Mouse (Mus musculus): Measurements from ENCODE around the gene Ier3.

Ier3 gene

GRCm38 (mm10) chr17:35838122-35838544, 16.6 kb downstream of the Ier3 start, which contains the start of gene Tubb5:
TSS of gene Tubb5 (minus strand) at chr17:35838306.
- ChIA-PET CTCF (interaction anchor here (0.6 to 8.3 kb wide), 7 partner anchors 13 to 96 kb away, joined by 3 to 50 read pairs (median 5); partner anchors contain the start of gene Flot1 (in 1 of the 4)), POLR2A (interaction anchor here (0.7 to 17.7 kb wide), 60 partner anchors 7 to 1135 kb away, joined by 3 to 490 read pairs (median 6); partner anchors contain the start of genes Dhx16 (in 3 of the 4), Flot1 (in 3 of the 4), Ier3 (in 3 of the 4) and Nrm (in 3 of the 4))

- ChIA-PET POLR2A (interaction anchor here (0.6 to 17.7 kb wide), 43 partner anchors 9 to 1134 kb away, joined by 3 to 490 read pairs (median 6); partner anchors contain the start of genes Dhx16 (in 3 of the 4), Flot1 (in 3 of the 4), Ier3 (in 3 of the 4) and Nrm (in 3 of the 4)), CTCF (interaction anchor here in 2 of 4 experiments (1.0 to 8.3 kb wide), 4 partner anchors 14 to 36 kb away, joined by 3 to 50 read pairs (median 4); partner anchors contain the start of gene Flot1 (in 1 of the 2))
Measured at GRCm38 (mm10) chr17:35838570-35838969, 17.1 kb downstream of the Ier3 start.

- CTCF ChIA-PET: interaction anchor here in 2 of 4 experiments (1.0 to 8.3 kb wide), 4 partner anchors 14 to 35 kb away, joined by 3 to 50 read pairs (median 4); partner anchors contain the start of gene Flot1 (in 1 of the 2)
Measured at GRCm38 (mm10) chr17:35839002-35839401, 17.5 kb downstream of the Ier3 start.

GRCm38 (mm10) chr17:35840561-35840960, 19.1 kb downstream of the Ier3 start:
- ChIA-PET POLR2A (interaction anchor here (0.6 to 17.7 kb wide), 38 partner anchors 8 to 277 kb away, joined by 3 to 490 read pairs (median 7); partner anchors contain the start of genes Dhx16 (in 2 of the 4), Ier3 (in 2 of the 4), Nrm (in 2 of the 4) and Ppp1r18 (in 2 of the 4)), CTCF (interaction anchor here in 3 of 4 experiments (0.6 to 8.3 kb wide), 5 partner anchors 33 to 277 kb away, joined by 3 to 50 read pairs (median 5); no protein-coding TSS in a partner anchor)

More at GRCm38 (mm10) chr17:35839002-35839401, 17.5 kb downstream of the Ier3 start:
- POLR2A ChIA-PET: interaction anchor here (0.6 to 17.7 kb wide), 40 partner anchors 9 to 1134 kb away, joined by 3 to 490 read pairs (median 6); partner anchors contain the start of genes Dhx16 (in 3 of the 4), Flot1 (in 3 of the 4), Ier3 (in 3 of the 4) and Nrm (in 3 of the 4)

- ChIA-PET POLR2A (interaction anchor here (0.6 to 17.7 kb wide), 91 partner anchors 8 to 598 kb away, joined by 3 to 490 read pairs (median 5); partner anchors contain the start of genes Flot1 (in 3 of the 4), Ier3 (in 3 of the 4), Mrps18b (in 3 of the 4) and Nrm (in 3 of the 4)), CTCF (interaction anchor here (0.5 to 8.3 kb wide), 21 partner anchors 20 to 1239 kb away, joined by 3 to 50 read pairs (median 4); partner anchors contain the start of genes Nrm (in 2 of the 4) and Dhx16 (in 1 of the 4))
Measured at GRCm38 (mm10) chr17:35841076-35841950, 19.8 kb downstream of the Ier3 start, which contains the start of gene Mdc1. TSS of gene Mdc1 (plus strand) at chr17:35841515.

GRCm38 (mm10) chr17:35842006-35842405, 20.5 kb downstream of the Ier3 start:
- ChIA-PET CTCF (interaction anchor here (0.5 to 8.3 kb wide), 19 partner anchors 19 to 1238 kb away, joined by 3 to 50 read pairs (median 4); partner anchors contain the start of genes Nrm (in 2 of the 4) and Dhx16 (in 1 of the 4)), POLR2A (interaction anchor here in 3 of 4 experiments (0.6 to 17.7 kb wide), 78 partner anchors 8 to 598 kb away, joined by 3 to 490 read pairs (median 5); partner anchors contain the start of genes Flot1 (in 3 of the 3), Ier3 (in 3 of the 3), Nrm (in 3 of the 3) and Atat1 (in 2 of the 3))

GRCm38 (mm10) chr17:35843514-35843913, 22.0 kb downstream of the Ier3 start:
- ChIA-PET CTCF (interaction anchor here in 3 of 4 experiments (0.6 to 4.1 kb wide), 7 partner anchors 17 to 359 kb away, joined by 3 to 23 read pairs (median 4); partner anchors contain the start of gene Nrm (in 1 of the 3)), POLR2A (interaction anchor here in 3 of 4 experiments (0.6 to 17.7 kb wide), 9 partner anchors 9 to 73 kb away, joined by 3 to 490 read pairs (median 7); partner anchors contain the start of genes Nrm (in 2 of the 3), Ppp1r18 (in 2 of the 3), Dhx16 (in 1 of the 3) and Ier3 (in 1 of the 3))

GRCm38 (mm10) chr17:35848112-35848511, 26.6 kb downstream of the Ier3 start:
- ChIA-PET CTCF (interaction anchor here (0.5 to 4.5 kb wide), 16 partner anchors 10 to 109 kb away, joined by 3 to 18 read pairs (median 5); partner anchors contain the start of genes Nrm (in 2 of the 4) and Dhx16 (in 1 of the 4)), POLR2A (interaction anchor here (0.7 to 17.7 kb wide), 16 partner anchors 8 to 71 kb away, joined by 3 to 490 read pairs (median 4); partner anchors contain the start of genes Nrm (in 3 of the 4), Tubb5 (in 2 of the 4), Atat1 (in 1 of the 4) and Ier3 (in 1 of the 4))

GRCm38 (mm10) chr17:35850974-35851373, 29.5 kb downstream of the Ier3 start:
- POLR2A ChIA-PET: interaction anchor here in 3 of 4 experiments (0.6 to 17.7 kb wide), 11 partner anchors 8 to 87 kb away, joined by 3 to 490 read pairs (median 6); partner anchors contain the start of genes Nrm (in 3 of the 3), Ier3 (in 1 of the 3), Mdc1 (in 1 of the 3) and Ppp1r18 (in 1 of the 3)
- CTCF ChIA-PET: interaction anchor here in 2 of 4 experiments (0.6 to 1.2 kb wide), 3 partner anchors 10 to 23 kb away, joined by 3 to 4 read pairs (median 3); partner anchors contain the start of gene Nrm (in 1 of the 2)

GRCm38 (mm10) chr17:35859371-35859770, 37.9 kb downstream of the Ier3 start:
- CTCF ChIA-PET: interaction anchor here in 3 of 4 experiments (1.5 to 6.7 kb wide), 4 partner anchors 12 to 24 kb away, joined by 4 to 57 read pairs (median 9); no protein-coding TSS in a partner anchor

GRCm38 (mm10) chr17:35859835-35860234, 38.4 kb downstream of the Ier3 start:
- CTCF ChIA-PET: interaction anchor here in 3 of 4 experiments (1.5 to 6.7 kb wide), 6 partner anchors 10 to 78 kb away, joined by 3 to 57 read pairs (median 10); no protein-coding TSS in a partner anchor
- POLR2A ChIA-PET: interaction anchor here (0.6 to 19.8 kb wide), 42 partner anchors 8 to 121 kb away, joined by 3 to 490 read pairs (median 6); partner anchors contain the start of genes Flot1 (in 3 of the 4), Ier3 (in 3 of the 4), Mdc1 (in 3 of the 4) and Tubb5 (in 3 of the 4)

More at GRCm38 (mm10) chr17:35859371-35859770, 37.9 kb downstream of the Ier3 start:
- POLR2A ChIA-PET: interaction anchor here in 3 of 4 experiments (0.6 to 19.8 kb wide), 26 partner anchors 9 to 121 kb away, joined by 3 to 490 read pairs (median 12); partner anchors contain the start of genes Mdc1 (in 3 of the 3), Dhx16 (in 2 of the 3), Ier3 (in 2 of the 3) and Tubb5 (in 2 of the 3)

GRCm38 (mm10) chr17:35860831-35861197, 39.3 kb downstream of the Ier3 start:
- ChIA-PET CTCF (interaction anchor here (0.6 to 6.7 kb wide), 22 partner anchors 10 to 328 kb away, joined by 3 to 57 read pairs (median 4); partner anchors contain the start of genes Mdc1 (in 2 of the 4), Dhx16 (in 1 of the 4) and Ier3 (in 1 of the 4)), POLR2A (interaction anchor here (0.5 to 19.8 kb wide), 64 partner anchors 8 to 1176 kb away, joined by 3 to 490 read pairs (median 5); partner anchors contain the start of genes Ier3 (in 4 of the 4), Flot1 (in 3 of the 4), Mdc1 (in 3 of the 4) and Mrps18b (in 3 of the 4))

- ChIA-PET CTCF (interaction anchor here (0.6 to 6.7 kb wide), 30 partner anchors 10 to 328 kb away, joined by 3 to 57 read pairs (median 4); partner anchors contain the start of genes Ier3 (in 2 of the 4), Mdc1 (in 2 of the 4) and Dhx16 (in 1 of the 4)), POLR2A (interaction anchor here (0.6 to 19.8 kb wide), 70 partner anchors 8 to 1727 kb away, joined by 3 to 490 read pairs (median 5); partner anchors contain the start of genes Ier3 (in 4 of the 4), Flot1 (in 3 of the 4), Mdc1 (in 3 of the 4) and Tubb5 (in 3 of the 4))
Measured at GRCm38 (mm10) chr17:35861198-35861857, 39.8 kb downstream of the Ier3 start, which contains the start of gene Nrm. TSS of gene Nrm (plus strand) at chr17:35861318.

- POLR2A ChIA-PET: interaction anchor here (0.6 to 19.8 kb wide), 26 partner anchors 8 to 54 kb away, joined by 3 to 490 read pairs (median 4); partner anchors contain the start of genes Mdc1 (in 3 of the 4), Flot1 (in 2 of the 4), Ier3 (in 1 of the 4) and Tubb5 (in 1 of the 4)
- CTCF ChIA-PET: interaction anchor here (0.7 to 3.1 kb wide), 10 partner anchors 9 to 133 kb away, joined by 3 to 17 read pairs (median 6); partner anchors contain the start of gene Dhx16 (in 2 of the 4)
Measured at GRCm38 (mm10) chr17:35864832-35865353, 43.4 kb downstream of the Ier3 start.
